Mouse (Mus musculus) embryonic facial prominence, embryonic 11.5 days (tissue): Measurements from ENCODE around the gene Nfic. TPM values are rescaled to one million over a fixed set of nuclear protein-coding genes. Genes with fewer than 3 reads are reported as not detected.

Source experiments
- ATAC-seq: fragments of 200-750 bp; cut with Nextera tagmentation; replicated peaks from 2 replicates; pipeline ENCODE4 v1.8.0; 2017; ENCODE audit warnings: low read depth; ENCODE audit not compliant: insufficient number of reproducible peaks, low FRiP score, low TSS enrichment
- DNase-seq: peaks from one replicate; pipeline ENCODE4 v3.0.0-alpha.2; 2015; ENCODE audit warnings: low spot score
- H3K27ac ChIP-seq: fragments of 300-500 bp; sonication (generic); replicated peaks from 2 replicates; pipeline ENCODE4 v1.5.1; 2014; ENCODE audit warnings: mild to moderate bottlenecking, low read depth, low read length, control low read depth
- H3K27me3 ChIP-seq: fragments of 300-500 bp; sonication (generic); 2 replicates; pipeline ENCODE4 v1.6.1; 2014; ENCODE audit warnings: mild to moderate bottlenecking, low read length, moderate library complexity, mixed read lengths; ENCODE audit not compliant: control insufficient read depth, insufficient read depth
- H3K36me3 ChIP-seq: fragments of 300-500 bp; sonication (generic); replicated peaks from 2 replicates; pipeline ENCODE4 v1.6.1; 2014; ENCODE audit warnings: low read depth, mild to moderate bottlenecking, low read length, moderate library complexity, mixed read lengths; ENCODE audit not compliant: control insufficient read depth, insufficient read depth
- H3K4me1 ChIP-seq: fragments of 300-500 bp; sonication (generic); 2 replicates; pipeline ENCODE4 v1.6.1; 2014; ENCODE audit warnings: low read length, mixed read lengths; ENCODE audit not compliant: control insufficient read depth, insufficient read depth
- H3K4me2 ChIP-seq: fragments of 300-500 bp; sonication (generic); 2 replicates; pipeline ENCODE4 v1.6.1; 2014; ENCODE audit warnings: low read depth, mild to moderate bottlenecking, control low read depth, low read length, moderate library complexity
- H3K4me3 ChIP-seq: fragments of 300-500 bp; sonication (generic); 2 replicates; pipeline ENCODE4 v1.5.1; 2014; ENCODE audit warnings: low read depth, low read length, control low read depth
- H3K9ac ChIP-seq: fragments of 300-500 bp; sonication (generic); replicated peaks from 2 replicates; pipeline ENCODE4 v1.6.1; 2014; ENCODE audit warnings: mild to moderate bottlenecking, control low read depth, low read length
- H3K9me3 ChIP-seq: fragments of 300-500 bp; sonication (generic); replicated peaks from 2 replicates; pipeline ENCODE4 v1.6.1; 2016; ENCODE audit warnings: mild to moderate bottlenecking, low read length, inconsistent platforms, mixed read lengths; ENCODE audit not compliant: control insufficient read depth
- WGBS: fragments of 180-500 bp; shearing (Covaris S2); extraction: QIAGEN DNeasy Blood & Tissue Kit; methylation state at CpG from one replicate; pipeline ENCODE4 v1.1.7; 2014; 5-methylcytosine and 5-hydroxymethylcytosine counted together
- polyA plus RNA-seq: library from polyadenylated mRNA; unstranded; fragments of >200 nt; fragmentation: Nextera tagmentation; extraction: Ambion mirVana; gene quantifications from 2 replicates; pipeline ENCODE4 v1.2.1, GENCODE M21; 2014

Nfic gene
- polyA plus RNA-seq, 1 experiment from 2014 or later: 13.1 TPM

- peaks cover 9% of the 10 kb centered on the region for H3K4me1 ChIP-seq
- ATAC-seq (no peak), DNase-seq (peak; percentile 80)
- H3K27ac ChIP-seq: peak overlapping the region; percentile 81
- under 1% methylated on average over 55 of the region's 89 CpGs for WGBS
- H3K9ac ChIP-seq: peak overlapping the region; percentile 83
- H3K4me3 ChIP-seq: peak overlapping the region; percentile 81
- H3K36me3 ChIP-seq: no peaks in the 10 kb centered on the region
- H3K9me3 ChIP-seq: no peaks in the 10 kb centered on the region
- peak overlapping the region; percentile 90 for H3K4me2 ChIP-seq
- H3K27me3 ChIP-seq: peaks cover 26% of the 10 kb centered on the region
Measured at GRCm38 (mm10) chr10:81430141-81430830, 25.1 kb downstream of the Nfic start.

GRCm38 (mm10) chr10:81429605-81430061 is 25.8 kb downstream of the Nfic start:
- Histone ChIP-seq H3K27me3 (peaks cover 31% of the 10 kb centered on the region), H3K9me3 (no peaks in the 10 kb centered on the region), H3K9ac (peak overlapping the region; percentile 83), H3K4me3 (peak overlapping the region; percentile 81), H3K4me1 (peaks cover 9% of the 10 kb centered on the region), H3K27ac (peak overlapping the region; percentile 81), H3K4me2 (peak overlapping the region; percentile 90), H3K36me3 (no peaks in the 10 kb centered on the region)
- peak; percentile 87 for DNase-seq
- under 1% methylated on average over 20 of the region's 20 CpGs for WGBS
- ATAC-seq: 0 out of 2 replicates have a peak, but pooled peaks have one; percentile 5

GRCm38 (mm10) chr10:81429092-81429491 is 26.3 kb downstream of the Nfic start:
- Histone ChIP-seq H3K27me3 (peaks cover 31% of the 10 kb centered on the region), H3K4me2 (peak overlapping the region; percentile 90), H3K4me3 (no peak overlapping the region), H3K27ac (no peak overlapping the region), H3K9me3 (no peaks in the 10 kb centered on the region), H3K36me3 (no peaks in the 10 kb centered on the region), H3K9ac (no peak overlapping the region), H3K4me1 (peaks cover 9% of the 10 kb centered on the region)
- no peak for DNase-seq
- WGBS: 21% methylated on average over 2 of the region's 2 CpGs
- no peak for ATAC-seq

- Histone ChIP-seq H3K4me3 (no peak overlapping the region), H3K27me3 (peaks cover 31% of the 10 kb centered on the region), H3K9ac (no peak overlapping the region), H3K36me3 (no peaks in the 10 kb centered on the region), H3K4me2 (no peak overlapping the region), H3K27ac (no peak overlapping the region), H3K4me1 (peaks cover 9% of the 10 kb centered on the region), H3K9me3 (no peaks in the 10 kb centered on the region)
- no peak for DNase-seq
- no peak for ATAC-seq
- 87% methylated on average over 7 of the region's 7 CpGs for WGBS
Measured at GRCm38 (mm10) chr10:81428507-81428870, 26.9 kb downstream of the Nfic start.

- H3K4me1 ChIP-seq: peaks cover 6% of the 10 kb centered on the region
Measured at GRCm38 (mm10) chr10:81427804-81428506, 27.5 kb downstream of the Nfic start.

GRCm38 (mm10) chr10:81427327-81427726 is 28.1 kb downstream of the Nfic start:
- peak overlapping the region; percentile 74 for H3K4me2 ChIP-seq
- peaks cover 31% of the 10 kb centered on the region for H3K27me3 ChIP-seq
- H3K9ac ChIP-seq: peak overlapping the region; percentile 62; the same call in 1 of the 2 replicates
- DNase-seq: no peak
- 27% methylated on average over 3 of the region's 3 CpGs for WGBS
- peak overlapping the region; percentile 41 for H3K4me3 ChIP-seq
- no peaks in the 10 kb centered on the region for H3K9me3 ChIP-seq
- no peak for ATAC-seq
- peaks cover 6% of the 10 kb centered on the region for H3K4me1 ChIP-seq
- no peak overlapping the region for H3K27ac ChIP-seq
- H3K36me3 ChIP-seq: no peaks in the 10 kb centered on the region

More at GRCm38 (mm10) chr10:81427804-81428506, 27.5 kb downstream of the Nfic start:
- peaks cover 31% of the 10 kb centered on the region for H3K27me3 ChIP-seq
- H3K9me3 ChIP-seq: no peaks in the 10 kb centered on the region
- no peak overlapping the region for H3K27ac ChIP-seq
- no peak for ATAC-seq
- no peak for DNase-seq
- no peak overlapping the region for H3K4me2 ChIP-seq
- no peak overlapping the region for H3K9ac ChIP-seq
- no peaks in the 10 kb centered on the region for H3K36me3 ChIP-seq
- H3K4me3 ChIP-seq: no peak overlapping the region
- 76% methylated on average over 8 of the region's 8 CpGs for WGBS

GRCm38 (mm10) chr10:81426897-81427296 is 28.5 kb downstream of the Nfic start:
- Histone ChIP-seq H3K27ac (no peak overlapping the region), H3K36me3 (no peaks in the 10 kb centered on the region), H3K4me3 (peak overlapping the region; percentile 41), H3K9ac (peak overlapping the region; percentile 62), H3K4me1 (peaks cover 6% of the 10 kb centered on the region), H3K4me2 (peak overlapping the region; percentile 74), H3K27me3 (peaks cover 31% of the 10 kb centered on the region), H3K9me3 (no peaks in the 10 kb centered on the region)
- 2% methylated on average over 38 of the region's 38 CpGs for WGBS
- ATAC-seq (no peak), DNase-seq (no peak)
